Mouse (Mus musculus) CD4-positive, CD25-positive, alpha-beta regulatory T cell, adult 9 weeks (primary cell): Measurements from ENCODE around the gene Rasgrf1. TPM values are rescaled to one million over a fixed set of nuclear protein-coding genes. Genes with fewer than 3 reads are reported as not detected.

Experiments used
- polyA plus RNA-seq: library from polyadenylated mRNA; unstranded; fragments of 100-300 nt; shearing (Covaris generic); gene quantifications from one replicate; pipeline ENCODE4 v1.2.1, GENCODE M21; 2017

Rasgrf1 gene
- polyA plus RNA-seq, result not detected

GRCm38 (mm10) chr9:89909131-89910010, at the start of gene Rasgrf1:
Gene Rasgrf1 (plus strand): TSS chr9:89909908.

GRCm38 (mm10) chr9:90053852-90054251, 144.1 kb downstream of the Rasgrf1 start, which contains the start of gene Ctsh:
Gene Ctsh (plus strand): TSS chr9:90054152.

Other genes starting within 250 kb of the Rasgrf1 start
- gene Tmed3, start 204.8 kb upstream of the Rasgrf1 start, polyA plus RNA-seq, result 52.1 TPM
- not detected for gene Ankrd34c, start 171.4 kb upstream of the Rasgrf1 start, polyA plus RNA-seq
- gene Ctsh, start 144.2 kb downstream of the Rasgrf1 start, polyA plus RNA-seq, result 3.8 TPM
- 357 TPM for gene Morf4l1, start 204.9 kb downstream of the Rasgrf1 start, polyA plus RNA-seq